Mouse (Mus musculus) kidney, postnatal 0 days (tissue): ENCODE results near the gene Slc22a23. TPM values are rescaled to one million over a fixed set of nuclear protein-coding genes. Genes with fewer than 3 reads are reported as not detected.

ENCODE experiments used
- ATAC-seq: fragments of 200-750 bp; cut with Nextera tagmentation; replicated peaks from 2 replicates; pipeline ENCODE4 v1.8.0; 2017; ENCODE audit warnings: low read depth, moderate number of reproducible peaks, moderate TSS enrichment, moderate library complexity; ENCODE audit not compliant: low FRiP score
- DNase-seq: peaks from one replicate; pipeline ENCODE4 v3.0.0-alpha.2; 2016; ENCODE audit warnings: low spot score
- H3K27ac ChIP-seq: fragments of 300-500 bp; sonication (generic); 2 replicates; pipeline ENCODE4 v1.5.1; 2014; ENCODE audit warnings: mild to moderate bottlenecking
- H3K27me3 ChIP-seq: fragments of 300-500 bp; sonication (generic); 2 replicates; pipeline ENCODE4 v1.6.1; 2014; ENCODE audit warnings: low read length, mixed read lengths; ENCODE audit not compliant: insufficient read depth
- H3K36me3 ChIP-seq: fragments of 300-500 bp; sonication (generic); 2 replicates; pipeline ENCODE4 v1.6.1; 2014; ENCODE audit warnings: low read length, mixed read lengths; ENCODE audit not compliant: insufficient read depth
- H3K4me1 ChIP-seq: fragments of 300-500 bp; sonication (generic); replicated peaks from 2 replicates; pipeline ENCODE4 v1.6.1; 2014; ENCODE audit warnings: antibody characterized with exemption, low read length, mixed read lengths; ENCODE audit not compliant: insufficient read depth
- H3K4me2 ChIP-seq: fragments of 300-500 bp; sonication (generic); 2 replicates; pipeline ENCODE4 v1.6.1; 2014; ENCODE audit warnings: mild to moderate bottlenecking, low read length, moderate library complexity, mixed read lengths
- H3K4me3 ChIP-seq: fragments of 300-500 bp; sonication (generic); replicated peaks from 2 replicates; pipeline ENCODE4 v1.5.1; 2014; ENCODE audit warnings: low read depth, low read length
- H3K9ac ChIP-seq: fragments of 300-500 bp; sonication (generic); 2 replicates; pipeline ENCODE4 v1.6.1; 2014; ENCODE audit warnings: low read depth, low read length
- H3K9me3 ChIP-seq: fragments of 300-500 bp; sonication (generic); replicated peaks from 2 replicates; pipeline ENCODE4 v1.6.1; 2016; ENCODE audit warnings: low read length, inconsistent platforms, mixed read lengths
- CTCF ChIP-seq: IDR thresholded peaks from 2 replicates; pipeline ENCODE4 v1.5.1; 2016; ENCODE audit warnings: antibody characterized with exemption, low read depth, mild to moderate bottlenecking, moderate library complexity
- WGBS: fragments of 180-500 bp; shearing (Covaris S2); extraction: QIAGEN DNeasy Blood & Tissue Kit; methylation state at CpG from one replicate; pipeline ENCODE4 v1.1.7; 2014; 5-methylcytosine and 5-hydroxymethylcytosine counted together
- polyA plus RNA-seq: library from polyadenylated mRNA; unstranded; fragments of >200 nt; fragmentation: Nextera tagmentation; extraction: Ambion mirVana; gene quantifications from 2 replicates; pipeline ENCODE4 v1.2.1, GENCODE M21; 2015

Gene Slc22a23
- polyA plus RNA-seq, 1 experiment from 2014 or later: 4.3 TPM

DNA sequence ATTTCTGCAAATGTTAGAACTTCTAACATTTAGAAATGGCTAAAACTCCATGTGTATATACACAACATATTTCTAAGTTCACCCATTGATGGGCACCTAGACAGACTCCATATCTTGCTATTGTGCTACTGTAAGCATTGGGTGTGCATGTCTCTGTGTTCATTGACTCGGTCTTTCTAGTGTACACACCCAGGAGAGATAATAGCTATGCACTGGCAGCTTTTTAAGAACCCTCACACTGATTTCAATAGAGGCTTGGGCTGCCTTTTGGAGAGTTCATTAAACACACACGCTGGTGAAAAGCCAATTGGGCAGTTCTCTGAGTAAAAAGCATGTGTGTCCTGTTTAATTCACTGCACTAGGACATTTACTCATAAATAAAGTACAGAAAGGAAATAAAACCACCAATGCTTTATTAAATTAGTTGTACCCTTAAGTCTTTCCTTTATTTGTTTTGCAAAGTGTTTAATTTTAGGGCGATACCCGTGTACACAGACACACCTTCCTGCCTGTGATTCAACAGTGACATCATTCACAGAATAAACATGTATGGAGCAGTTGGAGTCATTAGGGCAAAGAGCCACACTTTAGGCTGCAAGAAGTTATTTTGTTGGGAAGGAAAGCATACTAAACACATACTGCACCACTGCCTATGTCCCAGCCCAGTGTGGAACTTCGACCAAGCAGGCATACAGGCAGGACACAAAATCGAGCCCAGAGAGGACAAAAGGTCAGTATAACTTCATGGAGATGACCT is 137.1 kb downstream of the Slc22a23 start:
- WGBS: 63% methylated on average over 6 of the region's 6 CpGs
- no peak overlapping the region for H3K27ac ChIP-seq
- no peak overlapping the region for H3K4me3 ChIP-seq
- no peaks in the 10 kb centered on the region for H3K4me1 ChIP-seq
- H3K9ac ChIP-seq: no peak overlapping the region
- peak; percentile 41 for DNase-seq
- no peaks in the 10 kb centered on the region for H3K9me3 ChIP-seq
- H3K4me2 ChIP-seq: no peak overlapping the region
- ATAC-seq: no peak
- TF ChIP-seq CTCF: no peak
- H3K27me3 ChIP-seq: no peaks in the 10 kb centered on the region
- H3K36me3 ChIP-seq: no peaks in the 10 kb centered on the region

DNA sequence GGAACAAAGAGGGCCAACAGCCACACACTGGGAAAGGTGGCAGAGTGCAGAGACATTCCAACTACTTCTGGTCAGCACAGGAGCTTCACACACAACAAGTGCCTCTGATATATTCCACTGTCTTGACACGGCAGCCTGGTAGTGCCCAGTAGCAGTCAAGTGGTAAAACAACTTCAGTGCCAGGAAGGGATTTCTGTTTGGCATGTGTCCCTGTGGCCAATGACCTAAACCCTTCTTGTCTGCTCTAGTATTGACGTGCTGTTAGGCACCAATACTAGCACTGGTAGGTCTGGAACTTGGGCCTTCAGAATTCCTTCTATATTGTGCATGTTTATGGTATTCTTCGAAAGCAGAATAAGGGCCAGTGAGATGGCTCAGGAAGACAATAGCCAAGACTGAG is 139.8 kb downstream of the Slc22a23 start:
- DNase-seq (no peak), ATAC-seq (no peak)
- Histone ChIP-seq H3K4me3 (no peak overlapping the region), H3K9me3 (no peaks in the 10 kb centered on the region), H3K36me3 (no peaks in the 10 kb centered on the region), H3K9ac (no peak overlapping the region), H3K27ac (no peak overlapping the region), H3K4me1 (no peaks in the 10 kb centered on the region), H3K27me3 (no peaks in the 10 kb centered on the region), H3K4me2 (no peak overlapping the region)
- TF ChIP-seq CTCF: no peak
- WGBS: 93% methylated on average over 3 of the region's 3 CpGs

- H3K4me1 ChIP-seq: no peaks in the 10 kb centered on the region
- no peak overlapping the region for H3K27ac ChIP-seq
- no peak overlapping the region for H3K9ac ChIP-seq
- WGBS: 93% methylated on average over 1 of the region's 1 CpGs
- H3K9me3 ChIP-seq: no peaks in the 10 kb centered on the region
- H3K4me2 ChIP-seq: no peak overlapping the region
- no peak for TF ChIP-seq CTCF
- DNase-seq: no peak
- ATAC-seq: no peak
- 0 out of 2 replicates have a peak, but pooled peaks cover 3% of the 10 kb centered on the region for H3K36me3 ChIP-seq
- H3K4me3 ChIP-seq: no peak overlapping the region
- no peaks in the 10 kb centered on the region for H3K27me3 ChIP-seq
Measured at GRCm38 (mm10) chr13:34195676-34196075, 149.3 kb downstream of the Slc22a23 start.

GRCm38 (mm10) chr13:34193384-34193783 is 151.6 kb downstream of the Slc22a23 start:
- Histone ChIP-seq H3K27ac (no peak overlapping the region), H3K9ac (no peak overlapping the region), H3K4me2 (no peak overlapping the region), H3K9me3 (no peaks in the 10 kb centered on the region), H3K36me3 (0 out of 2 replicates have a peak, but pooled peaks cover 3% of the 10 kb centered on the region), H3K4me1 (no peaks in the 10 kb centered on the region), H3K4me3 (no peak overlapping the region), H3K27me3 (no peaks in the 10 kb centered on the region)
- DNase-seq (no peak), ATAC-seq (no peak)
- WGBS: 71% methylated on average over 8 of the region's 8 CpGs
- TF ChIP-seq CTCF: no peak

DNA sequence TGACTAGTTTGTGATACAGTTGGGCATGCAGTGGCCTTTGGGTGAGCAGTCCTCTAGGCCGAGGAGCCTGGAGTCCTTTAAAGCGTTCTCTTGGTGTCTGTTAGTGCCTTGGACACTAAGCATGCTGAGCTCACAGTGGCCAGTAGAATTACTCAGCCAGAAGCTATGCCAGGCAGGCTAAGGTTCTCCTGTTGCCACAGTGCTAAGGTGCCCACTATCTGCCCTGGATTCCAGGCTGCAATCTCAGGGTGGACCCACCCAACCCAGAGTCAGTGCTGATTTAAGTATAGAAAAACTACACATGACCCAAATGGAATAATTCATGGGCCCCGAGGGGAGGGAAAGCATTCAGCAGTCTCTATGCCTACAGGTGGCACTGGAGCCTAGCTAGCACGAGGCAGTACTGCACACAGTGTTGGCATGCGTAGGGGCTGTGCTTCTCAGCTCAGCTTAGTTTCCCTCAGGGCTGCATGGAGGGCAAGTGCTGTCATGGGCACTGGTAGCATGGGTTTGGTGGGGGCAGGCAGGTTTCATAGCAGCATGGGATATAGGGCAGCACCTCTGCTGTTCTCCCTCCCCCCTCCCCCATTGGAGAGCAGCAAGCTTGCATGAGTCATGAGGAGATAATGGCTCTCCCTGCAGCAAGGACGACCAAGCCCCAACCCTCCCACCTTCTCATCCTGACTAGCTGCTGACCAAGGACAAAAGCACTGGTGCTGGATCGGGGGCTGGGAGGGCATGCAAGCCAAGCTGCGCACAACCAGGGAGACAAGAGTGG is 152.4 kb downstream of the Slc22a23 start:
- peak; percentile 76 for ATAC-seq
- DNase-seq: no peak
- 66% methylated on average over 8 of the region's 8 CpGs for WGBS

DNA sequence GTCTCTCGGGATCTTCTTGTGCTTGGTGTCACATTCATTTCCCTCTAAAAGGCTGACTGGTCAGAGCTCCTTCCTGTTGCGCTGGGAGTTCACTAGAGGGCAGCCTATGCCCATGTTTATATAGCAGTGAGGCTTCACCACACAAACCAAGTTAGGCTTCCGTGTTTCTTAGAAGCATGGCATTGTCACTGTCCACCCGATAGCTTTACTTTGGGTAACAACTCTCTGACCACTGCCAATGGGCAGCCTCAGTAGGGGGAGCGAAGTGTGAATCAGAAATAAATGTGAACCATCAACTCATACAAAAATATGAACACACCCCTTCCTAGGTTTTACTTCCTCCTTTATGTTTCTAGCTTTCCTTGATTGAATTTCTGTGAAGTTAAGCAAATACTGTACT is 157.4 kb downstream of the Slc22a23 start:
- peak; percentile 91 for TF ChIP-seq CTCF
- Histone ChIP-seq H3K27me3 (no peaks in the 10 kb centered on the region), H3K9ac (no peak overlapping the region), H3K9me3 (no peaks in the 10 kb centered on the region), H3K4me2 (no peak overlapping the region), H3K4me1 (no peaks in the 10 kb centered on the region), H3K4me3 (no peak overlapping the region), H3K36me3 (0 out of 2 replicates have a peak, but pooled peaks cover 2% of the 10 kb centered on the region), H3K27ac (no peak overlapping the region)
- WGBS: 12% methylated on average over 5 of the region's 5 CpGs
- ATAC-seq (peak; percentile 34), DNase-seq (peak; percentile 94)

More for the DNA sequence above, 152.4 kb downstream of the Slc22a23 start:
- Histone ChIP-seq H3K27ac (no peak overlapping the region), H3K9ac (no peak overlapping the region), H3K4me3 (no peak overlapping the region), H3K4me2 (no peak overlapping the region), H3K9me3 (no peaks in the 10 kb centered on the region), H3K36me3 (0 out of 2 replicates have a peak, but pooled peaks cover 3% of the 10 kb centered on the region), H3K4me1 (no peaks in the 10 kb centered on the region), H3K27me3 (no peaks in the 10 kb centered on the region)
- peak; percentile 63 for TF ChIP-seq CTCF
